Mouse (Mus musculus) spleen, adult 2 months (tissue): ENCODE results near the gene Acp6. TPM values are rescaled to one million over a fixed set of nuclear protein-coding genes. Genes with fewer than 3 reads are reported as not detected.

Experiments used
- DNase-seq, 2 experiments: peaks; one replicate each; pipeline versions ENCODE4 v3.0.0 to v3.0.0-alpha.2; 2012 to 2021; ENCODE audit warnings: low spot score in 2 of 2, low read depth in 1 of 2
- H3K27ac ChIP-seq: fragments of 200-500 bp; 2 replicates; pipeline ENCODE4 v1.5.1; 2012; ENCODE audit warnings: low read length, inconsistent platforms; ENCODE audit not compliant: insufficient read depth
- H3K27me3 ChIP-seq: fragments of 200-500 bp; 2 replicates; pipeline ENCODE4 v1.6.1; 2012; ENCODE audit warnings: mild to moderate bottlenecking, moderate library complexity, low read length, inconsistent platforms; ENCODE audit not compliant: control insufficient read depth, insufficient read depth
- H3K36me3 ChIP-seq: fragments of 200-500 bp; 2 replicates; pipeline ENCODE4 v1.6.1; 2012; ENCODE audit warnings: mild to moderate bottlenecking, low read length, inconsistent platforms; ENCODE audit not compliant: control insufficient read depth, insufficient read depth
- H3K4me1 ChIP-seq: fragments of 200-500 bp; 2 replicates; pipeline ENCODE4 v1.6.1; 2011; ENCODE audit warnings: inconsistent platforms; ENCODE audit not compliant: control insufficient read depth, insufficient read depth, insufficient read length
- H3K4me3 ChIP-seq: fragments of 200-500 bp; 2 replicates; pipeline ENCODE4 v1.5.1; 2011; ENCODE audit warnings: mild to moderate bottlenecking, inconsistent platforms; ENCODE audit not compliant: insufficient read depth, insufficient read length; ENCODE audit errors: extremely low read depth
- CTCF ChIP-seq: fragments of 200-500 bp; IDR thresholded peaks from 2 replicates; pipeline ENCODE4 v1.5.1; 2011; ENCODE audit warnings: mild to moderate bottlenecking, inconsistent platforms; ENCODE audit not compliant: insufficient read depth, insufficient read length, insufficient replicate concordance; ENCODE audit errors: extremely low read depth
- POLR2A ChIP-seq: fragments of 200-500 bp; IDR thresholded peaks from 2 replicates; pipeline ENCODE4 v1.6.1; 2011; ENCODE audit warnings: low read depth, low read length, inconsistent platforms
- WGBS: fragments of 180-500 bp; shearing (Covaris S2); methylation state at CpG from one replicate; pipeline ENCODE4 v1.1.7; 2018; 5-methylcytosine and 5-hydroxymethylcytosine counted together
- polyA plus RNA-seq: library from polyadenylated mRNA; depleted of rRNA; stranded (reverse); fragments of >200 nt; gene quantifications from 2 replicates; pipeline ENCODE4 v1.2.3, GENCODE M21; 2012

Gene Acp6
- polyA plus RNA-seq, 1 experiment: 21.8 TPM

DNA sequence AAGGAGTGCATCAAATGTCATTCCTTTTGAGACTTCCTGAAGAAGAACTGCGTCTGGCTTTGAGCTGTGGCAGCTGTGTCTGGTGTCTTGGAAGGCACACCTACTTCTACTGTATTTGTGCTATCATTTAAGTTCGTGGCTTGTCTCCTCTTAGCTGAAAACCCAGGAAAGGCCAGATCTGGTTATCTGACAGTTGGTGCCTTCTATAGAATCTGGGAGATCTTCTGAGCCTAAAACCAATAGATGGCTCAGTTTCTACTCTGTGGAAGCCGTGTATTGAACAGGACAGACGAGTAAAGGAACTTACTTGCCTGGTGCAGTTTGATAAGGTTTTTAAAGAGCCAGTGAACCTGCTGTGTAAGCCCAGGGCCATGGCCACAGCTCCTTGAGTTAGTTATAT lies 5.9 kb downstream of the Acp6 start:
- H3K36me3 ChIP-seq: peaks cover 5% of the 10 kb centered on the region
- 66% methylated on average over 4 of the region's 4 CpGs for WGBS
- no peaks in the 10 kb centered on the region; the same call in 1 of the 2 replicates for H3K4me1 ChIP-seq
- H3K4me3 ChIP-seq: no peak overlapping the region
- no peaks in the 10 kb centered on the region for H3K27me3 ChIP-seq
- TF ChIP-seq POLR2A: no peak
- no peak for TF ChIP-seq CTCF
- no peak for DNase-seq
- no peak overlapping the region for H3K27ac ChIP-seq

DNA sequence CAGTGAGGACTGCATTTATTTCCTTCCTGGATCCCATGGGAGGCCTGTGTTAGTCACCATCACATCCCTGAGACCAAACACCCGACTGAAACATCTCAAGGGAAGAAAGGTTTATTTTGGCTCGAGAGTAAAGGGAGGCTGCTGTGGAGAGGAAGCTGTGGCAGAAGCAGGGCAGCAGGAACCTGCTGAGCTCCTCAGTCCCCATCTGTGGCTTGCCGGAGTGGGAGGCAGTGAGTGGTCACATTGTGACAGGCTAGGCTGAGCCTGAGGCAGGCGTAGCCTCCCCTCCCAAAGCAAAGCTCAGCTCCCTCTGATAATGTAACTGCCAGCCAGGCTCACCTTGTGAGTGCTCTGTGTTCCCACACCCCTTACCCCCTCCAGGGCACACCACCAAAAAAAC lies 8.5 kb downstream of the Acp6 start:
- Histone ChIP-seq H3K36me3 (peaks cover 5% of the 10 kb centered on the region), H3K27me3 (no peaks in the 10 kb centered on the region), H3K27ac (no peak overlapping the region), H3K4me3 (no peak overlapping the region), H3K4me1 (no peaks in the 10 kb centered on the region)
- TF ChIP-seq POLR2A (no peak), CTCF (no peak)
- 40% methylated on average over 4 of the region's 4 CpGs for WGBS
- no peak for DNase-seq

DNA sequence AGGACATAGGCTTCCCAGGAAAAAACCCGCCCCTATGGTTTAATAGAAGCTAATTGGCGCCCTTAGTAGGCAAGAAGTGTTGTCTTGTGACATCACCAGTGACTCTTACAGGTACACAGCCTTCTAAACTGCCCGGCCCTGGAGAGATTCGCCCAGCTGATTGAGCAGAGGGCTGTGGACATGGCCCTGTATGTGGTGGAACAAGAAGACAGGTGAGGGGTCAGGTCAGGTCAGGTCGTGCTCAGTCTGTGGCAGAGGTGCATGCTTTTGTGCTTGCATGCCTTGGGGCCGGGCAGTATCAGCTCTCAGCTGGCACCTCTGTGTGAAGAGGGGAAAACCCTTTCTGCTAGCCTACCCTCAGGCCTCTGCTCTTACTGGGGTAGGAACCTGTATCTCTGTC lies 13.0 kb downstream of the Acp6 start:
- Histone ChIP-seq H3K36me3 (peaks cover 7% of the 10 kb centered on the region; the same call in 1 of the 2 replicates), H3K4me1 (no peaks in the 10 kb centered on the region), H3K27me3 (no peaks in the 10 kb centered on the region), H3K27ac (no peak overlapping the region), H3K4me3 (no peak overlapping the region)
- WGBS: 90% methylated on average over 6 of the region's 6 CpGs
- TF ChIP-seq POLR2A (no peak), CTCF (no peak)
- DNase-seq: no peak

DNA sequence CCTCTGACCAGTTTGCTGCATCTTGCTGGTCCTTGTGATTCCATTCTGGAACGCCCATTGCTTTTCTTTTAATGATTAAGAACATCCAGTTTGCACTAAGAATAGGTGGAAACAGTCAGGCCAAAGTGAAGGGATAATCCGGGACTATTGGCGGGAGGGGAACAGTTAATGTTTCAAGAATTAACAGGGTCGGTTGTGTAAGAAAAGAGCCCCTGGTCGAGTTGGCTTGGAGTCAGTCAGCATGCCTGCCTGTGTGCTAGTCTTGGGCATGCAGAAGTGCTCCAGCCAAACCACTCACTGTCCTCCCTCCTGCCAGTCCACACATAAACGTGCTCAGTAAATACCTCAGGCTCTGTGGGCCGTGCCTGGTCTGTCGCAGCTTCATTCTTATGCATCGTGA lies 13.7 kb downstream of the Acp6 start:
- DNase-seq: no peak
- TF ChIP-seq CTCF (no peak), POLR2A (no peak)
- no peak overlapping the region for H3K27ac ChIP-seq
- no peaks in the 10 kb centered on the region for H3K27me3 ChIP-seq
- no peak overlapping the region for H3K4me3 ChIP-seq
- WGBS: 82% methylated on average over 9 of the region's 9 CpGs
- peaks cover 7% of the 10 kb centered on the region; the same call in 1 of the 2 replicates for H3K36me3 ChIP-seq
- no peaks in the 10 kb centered on the region for H3K4me1 ChIP-seq

DNA sequence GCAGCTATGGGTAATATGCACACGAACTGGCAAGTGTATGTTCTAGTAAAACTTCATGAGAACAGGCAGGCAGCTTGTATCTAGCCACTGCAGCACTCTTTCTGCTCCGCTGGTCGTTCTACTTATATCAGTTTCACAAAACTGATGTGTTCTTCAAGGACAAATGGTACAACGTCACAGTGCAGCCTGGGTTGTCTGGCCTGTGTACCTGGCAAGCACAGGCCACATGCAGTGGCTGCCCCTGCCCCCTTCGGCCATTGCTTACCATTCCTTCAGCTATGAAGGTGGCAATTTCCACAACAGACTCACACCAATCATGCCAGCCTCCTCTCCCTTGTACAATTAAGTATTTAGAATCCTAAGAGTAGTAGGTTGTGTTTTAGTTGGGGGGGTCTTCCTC lies 14.1 kb downstream of the Acp6 start:
- no peak overlapping the region for H3K27ac ChIP-seq

DNA sequence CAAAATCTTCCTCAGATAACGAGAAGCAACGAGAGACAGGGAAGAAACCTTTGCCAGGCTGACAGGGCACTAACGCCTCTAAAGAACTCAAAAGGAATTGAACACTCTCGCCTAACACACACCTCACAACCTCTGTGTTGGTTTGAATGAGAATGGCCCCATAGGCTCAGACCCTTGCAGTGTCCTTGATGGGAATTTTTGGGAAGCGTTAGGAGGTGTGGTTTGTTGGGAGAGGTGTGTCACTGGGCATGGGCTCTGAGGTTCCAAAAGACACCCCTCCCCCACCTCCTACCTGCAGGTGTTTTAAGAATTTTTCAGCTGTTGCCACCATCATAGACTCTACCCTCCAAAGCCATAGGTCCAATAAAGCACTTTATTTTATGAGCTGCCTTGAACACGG lies 20.3 kb downstream of the Acp6 start:
- 83% methylated on average over 6 of the region's 6 CpGs for WGBS
- no peak for TF ChIP-seq CTCF
- TF ChIP-seq POLR2A: no peak

More for the DNA sequence above, 14.1 kb downstream of the Acp6 start:
- Histone ChIP-seq H3K36me3 (peaks cover 7% of the 10 kb centered on the region; the same call in 1 of the 2 replicates), H3K4me3 (no peak overlapping the region), H3K27me3 (no peaks in the 10 kb centered on the region), H3K4me1 (no peaks in the 10 kb centered on the region)
- 88% methylated on average over 5 of the region's 5 CpGs for WGBS
- TF ChIP-seq POLR2A (no peak), CTCF (no peak)
- DNase-seq: no peak

DNA sequence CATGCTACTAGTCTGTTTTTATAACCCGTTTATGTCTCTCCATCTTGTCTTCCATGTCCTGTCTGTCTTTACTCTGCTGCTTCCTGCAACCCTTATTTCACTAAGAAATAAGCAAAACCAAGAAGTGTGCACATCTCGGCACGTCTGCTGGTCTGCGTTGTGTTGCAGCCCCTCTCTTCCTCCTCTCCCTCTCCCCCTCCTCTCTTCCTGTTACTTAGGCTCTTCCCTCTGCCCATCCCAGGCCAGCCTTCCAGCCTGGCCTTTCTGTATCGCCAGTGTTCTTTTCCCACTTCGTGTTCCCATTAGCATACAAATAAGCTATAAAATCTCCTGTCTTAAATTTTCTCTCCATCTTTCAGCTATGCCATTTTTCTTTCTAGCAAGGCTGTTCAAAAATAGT lies 21.9 kb downstream of the Acp6 start:
- no peak overlapping the region for H3K4me3 ChIP-seq
- H3K27ac ChIP-seq: no peak overlapping the region
- TF ChIP-seq CTCF (no peak), POLR2A (no peak)
- no peaks in the 10 kb centered on the region for H3K4me1 ChIP-seq
- H3K36me3 ChIP-seq: 0 out of 2 replicates have a peak, but pooled peaks cover 2% of the 10 kb centered on the region
- H3K27me3 ChIP-seq: no peaks in the 10 kb centered on the region
- no peak for DNase-seq
- 39% methylated on average over 6 of the region's 6 CpGs for WGBS

More for the DNA sequence above, 20.3 kb downstream of the Acp6 start:
- Histone ChIP-seq H3K4me1 (no peaks in the 10 kb centered on the region), H3K4me3 (no peak overlapping the region), H3K27ac (no peak overlapping the region), H3K36me3 (0 out of 2 replicates have a peak, but pooled peaks cover 2% of the 10 kb centered on the region), H3K27me3 (no peaks in the 10 kb centered on the region)
- no peak for DNase-seq
